Mouse (Mus musculus): ENCODE measurements around the gene Gnl3l. TPM values are rescaled to one million over a fixed set of nuclear protein-coding genes. Genes with fewer than 3 reads are reported as not detected.

Gene Gnl3l
- total RNA-seq, 1 experiment from 2014 or later, result 63.1 TPM

- no peak for ATAC-seq (replicated peaks; ENCODE audit: low read depth, poor library complexity, severe bottlenecking)
These were observed 54.1 kb downstream of the Gnl3l start for GRCm38 (mm10) chrX:150963027-150963426.

GRCm38 (mm10) chrX:150960702-150961101 lies 56.4 kb downstream of the Gnl3l start:
- peak; percentile 61 for ATAC-seq (replicated peaks; ENCODE audit: low read depth, poor library complexity, severe bottlenecking)

- peak; percentile 99 for ATAC-seq (replicated peaks; ENCODE audit: low read depth, poor library complexity, severe bottlenecking)
These were observed 60.4 kb downstream of the Gnl3l start for GRCm38 (mm10) chrX:150956522-150957300.

- no peak for ATAC-seq (replicated peaks; ENCODE audit: low read depth, poor library complexity, severe bottlenecking)
These were observed 61.1 kb downstream of the Gnl3l start for GRCm38 (mm10) chrX:150956016-150956415.

GRCm38 (mm10) chrX:150955441-150955840 lies 61.7 kb downstream of the Gnl3l start:
- no peak for ATAC-seq (replicated peaks; ENCODE audit: low read depth, poor library complexity, severe bottlenecking)

GRCm38 (mm10) chrX:150954721-150955120 lies 62.4 kb downstream of the Gnl3l start:
- no peak for ATAC-seq (replicated peaks; ENCODE audit: low read depth, poor library complexity, severe bottlenecking)

Other genes starting within 250 kb of the Gnl3l start
- 5.4 TPM in 2 replicates for gene Maged2, start 203.0 kb downstream of the Gnl3l start, total RNA-seq (2017)
- gene Fgd1, start 28.8 kb upstream of the Gnl3l start, total RNA-seq (2017), result 1.7 and 4.5 TPM in 2 replicates
- gene Tsr2, start 79.2 kb upstream of the Gnl3l start, total RNA-seq (2017), result 28.2 and 41.1 TPM in 2 replicates
- gene Wnk3, start 180.8 kb upstream of the Gnl3l start, total RNA-seq (2017), result not detected in 2 replicates